In genomic region chr6:135124755-135125380, GRCm38 (mm10) we compare ENCODE assay signal across 26 mouse cellular contexts. TPM values are rescaled to one million over a fixed set of nuclear protein-coding genes. Genes with fewer than 3 reads are reported as not detected.
A peak's percentile ranks its signal among the peaks of the same experiment; 100 is the strongest.
DNase-seq lines count a peak whose midpoint lies in the region; ATAC-seq and TF ChIP-seq lines count a peak whose summit lies in the region.
"Had no signal": no experiment of that assay in that cellular context is flagged by ENCODE, and none has a peak within 500 bp of the region (broad histone marks: within the 10 kb centered on the region; RNA-seq: fewer than 3 reads in every experiment).

No protein-coding gene starts in this region.

- TF ChIP-seq EP300 in stomach, postnatal 0 days (optimal IDR thresholded peaks at IDR 0.05), result no peak

- peak; percentile 43; the same call in 1 of the 2 replicates for ATAC-seq in embryonic facial prominence, embryonic 15.5 days (ENCODE audit: insufficient number of reproducible peaks, low FRiP score, low TSS enrichment, low read depth)
- no peak for ATAC-seq in hindbrain, embryonic 11.5 days (ENCODE audit: low FRiP score)
- peak; percentile 50; the same call in 1 of the 2 replicates for ATAC-seq in common myeloid progenitor, adult 5-6 weeks (replicated peaks; ENCODE audit: low read depth, poor library complexity, severe bottlenecking)
- no peak for ATAC-seq in stomach, postnatal 0 days (ENCODE audit: low FRiP score, low TSS enrichment)
- ATAC-seq: CD4-positive, CD25-positive, alpha-beta regulatory T cell, adult 4 months; hindbrain, postnatal 0 days had no signal

- intact Hi-C loops in gastrocnemius, postnatal 14 days (cut with DNase I; ENCODE audit: low total_unique reads), result no loop called here

- no peak overlapping the region for H3K27ac ChIP-seq in embryonic facial prominence, embryonic 15.5 days (replicated peaks)
- no peak overlapping the region for H3K27ac ChIP-seq in embryonic facial prominence, embryonic 10.5 days (replicated peaks)
- no peak overlapping the region for H3K27ac ChIP-seq in hindbrain, embryonic 10.5 days
- H3K27ac ChIP-seq in hindbrain, embryonic 11.5 days (ENCODE audit: low read depth, low read length), result no peak overlapping the region
- H3K27ac ChIP-seq in stomach, postnatal 0 days (replicated peaks), result no peak overlapping the region
- H3K27ac ChIP-seq: embryonic facial prominence, embryonic 12.5 days; forebrain, embryonic 12.5 days; hindbrain, embryonic 13.5 days; hindbrain, postnatal 0 days had no signal

- no peak for TF ChIP-seq CTCF in stomach, postnatal 0 days (IDR thresholded peaks at IDR 0.05; ENCODE audit: low read depth)

- H3K4me2 ChIP-seq in embryonic facial prominence, embryonic 15.5 days (replicated peaks), result no peak overlapping the region
- no peak overlapping the region for H3K4me2 ChIP-seq in hindbrain, embryonic 11.5 days (replicated peaks; ENCODE audit: low read depth, low read length)
- H3K4me2 ChIP-seq in stomach, postnatal 0 days (replicated peaks; ENCODE audit: low read depth), result no peak overlapping the region
- H3K4me2 ChIP-seq: embryonic facial prominence, embryonic 12.5 days; forebrain, embryonic 12.5 days; heart, embryonic 12.5 days; hindbrain, embryonic 13.5 days had no signal

- DNase-seq in embryonic facial prominence, embryonic 10.5 days (ENCODE audit: low spot score), result no peak
- DNase-seq in hindbrain, embryonic 10.5 days (ENCODE audit: low spot score), result peak; percentile 24
- no peak for DNase-seq in hindbrain, embryonic 11.5 days (ENCODE audit: low spot score)
- DNase-seq in gastrocnemius, postnatal 14 days, result no peak
- no peak for DNase-seq in stomach, postnatal 0 days (ENCODE audit: low spot score)
- DNase-seq: adrenal gland, adult 8-10 months; B cell, adult 2 months; cerebellum, adult 18-20 months; cerebellum, adult 9-11 months; embryo, embryonic 11 days; gastrocnemius, postnatal 10 days; heart, postnatal 36 days; kidney, adult 11 months had no signal

- no peaks in the 10 kb centered on the region for H3K4me1 ChIP-seq in embryonic facial prominence, embryonic 15.5 days
- H3K4me1 ChIP-seq in embryonic facial prominence, embryonic 10.5 days, result 0 out of 2 replicates have a peak, but pooled peaks cover 3% of the 10 kb centered on the region
- H3K4me1 ChIP-seq in hindbrain, embryonic 10.5 days (replicated peaks), result peaks cover 4% of the 10 kb centered on the region
- no peaks in the 10 kb centered on the region for H3K4me1 ChIP-seq in hindbrain, embryonic 11.5 days (replicated peaks; ENCODE audit: control insufficient read depth, insufficient read depth, low read length)
- H3K4me1 ChIP-seq in stomach, postnatal 0 days (replicated peaks; ENCODE audit: control insufficient read depth, insufficient read depth), result no peaks in the 10 kb centered on the region
- H3K4me1 ChIP-seq: embryonic facial prominence, embryonic 12.5 days; heart, embryonic 12.5 days had no signal

- no peak overlapping the region for H3K9ac ChIP-seq in embryonic facial prominence, embryonic 15.5 days
- no peak overlapping the region for H3K9ac ChIP-seq in hindbrain, embryonic 11.5 days (ENCODE audit: low read depth, low read length)
- H3K9ac ChIP-seq in stomach, postnatal 0 days (ENCODE audit: low read length), result no peak overlapping the region
- H3K9ac ChIP-seq: embryonic facial prominence, embryonic 12.5 days; forebrain, embryonic 12.5 days; heart, embryonic 12.5 days; hindbrain, embryonic 13.5 days had no signal

- WGBS in embryonic facial prominence, embryonic 15.5 days, result 61% methylated on average over 5 of the region's 5 CpGs
- WGBS in embryonic facial prominence, embryonic 10.5 days, result 73% methylated on average over 5 of the region's 5 CpGs
- WGBS in hindbrain, embryonic 10.5 days, result 61% methylated on average over 5 of the region's 5 CpGs
- 59% methylated on average over 5 of the region's 5 CpGs for WGBS in hindbrain, embryonic 11.5 days
- 61% methylated on average over 5 of the region's 5 CpGs for WGBS in stomach, postnatal 0 days

- H3K9me3 ChIP-seq in embryonic facial prominence, embryonic 15.5 days (replicated peaks), result no peaks in the 10 kb centered on the region
- no peaks in the 10 kb centered on the region for H3K9me3 ChIP-seq in embryonic facial prominence, embryonic 10.5 days
- H3K9me3 ChIP-seq in hindbrain, embryonic 10.5 days, result no peaks in the 10 kb centered on the region
- no peaks in the 10 kb centered on the region for H3K9me3 ChIP-seq in hindbrain, embryonic 11.5 days (ENCODE audit: control insufficient read depth, low read length)
- H3K9me3 ChIP-seq in stomach, postnatal 0 days (ENCODE audit: control insufficient read depth, low read length), result no peaks in the 10 kb centered on the region
- H3K9me3 ChIP-seq: embryonic facial prominence, embryonic 12.5 days; forebrain, embryonic 12.5 days; G1E; heart, embryonic 12.5 days; hindbrain, embryonic 13.5 days had no signal

- H3K4me3 ChIP-seq in embryonic facial prominence, embryonic 15.5 days (replicated peaks), result no peak overlapping the region
- H3K4me3 ChIP-seq in embryonic facial prominence, embryonic 10.5 days, result no peak overlapping the region
- no peak overlapping the region for H3K4me3 ChIP-seq in hindbrain, embryonic 10.5 days
- H3K4me3 ChIP-seq in hindbrain, embryonic 11.5 days (ENCODE audit: low read depth, low read length), result no peak overlapping the region
- H3K4me3 ChIP-seq in stomach, postnatal 0 days (ENCODE audit: low read depth, low read length), result no peak overlapping the region
- H3K4me3 ChIP-seq: embryonic facial prominence, embryonic 12.5 days; forebrain, embryonic 12.5 days; heart, embryonic 12.5 days; hindbrain, embryonic 13.5 days had no signal

- H3K36me3 ChIP-seq in embryonic facial prominence, embryonic 15.5 days, result no peaks in the 10 kb centered on the region
- no peaks in the 10 kb centered on the region for H3K36me3 ChIP-seq in embryonic facial prominence, embryonic 10.5 days (replicated peaks)
- H3K36me3 ChIP-seq in hindbrain, embryonic 10.5 days, result no peaks in the 10 kb centered on the region
- no peaks in the 10 kb centered on the region for H3K36me3 ChIP-seq in hindbrain, embryonic 11.5 days (ENCODE audit: control insufficient read depth, insufficient read depth, low read length)
- no peaks in the 10 kb centered on the region for H3K36me3 ChIP-seq in stomach, postnatal 0 days (ENCODE audit: control insufficient read depth, insufficient read depth, low read length)
- H3K36me3 ChIP-seq: embryonic facial prominence, embryonic 12.5 days; forebrain, embryonic 12.5 days; G1E; heart, embryonic 12.5 days; hindbrain, embryonic 13.5 days had no signal

- no peaks in the 10 kb centered on the region for H3K27me3 ChIP-seq in embryonic facial prominence, embryonic 15.5 days
- H3K27me3 ChIP-seq in embryonic facial prominence, embryonic 10.5 days (replicated peaks; ENCODE audit: low read depth, poor library complexity, severe bottlenecking), result no peaks in the 10 kb centered on the region
- H3K27me3 ChIP-seq in hindbrain, embryonic 10.5 days (ENCODE audit: insufficient read depth, poor library complexity, severe bottlenecking), result no peaks in the 10 kb centered on the region
- no peaks in the 10 kb centered on the region for H3K27me3 ChIP-seq in hindbrain, embryonic 11.5 days (ENCODE audit: control insufficient read depth, insufficient read depth, low read length)
- no peaks in the 10 kb centered on the region for H3K27me3 ChIP-seq in stomach, postnatal 0 days (ENCODE audit: control insufficient read depth, insufficient read depth, low read length)
- H3K27me3 ChIP-seq: embryonic facial prominence, embryonic 12.5 days; forebrain, embryonic 12.5 days; heart, embryonic 12.5 days had no signal

RNA-seq across cellular contexts. Expression of gene Gprc5d, which starts 6.8 kb away (rescaled TPM):
- 2.8 and 7.2 TPM in 2 replicates for polyA plus RNA-seq in embryonic facial prominence, embryonic 15.5 days (2015; fragmentation: Nextera tagmentation; extraction: Ambion mirVana)
- polyA plus RNA-seq in embryonic facial prominence, embryonic 10.5 days (2016; fragmentation: Nextera tagmentation; extraction: Ambion mirVana), result not detected in 2 replicates
- not detected in 2 replicates for polyA plus RNA-seq in hindbrain, embryonic 10.5 days (2016; fragmentation: Nextera tagmentation; extraction: Ambion mirVana)
- polyA plus RNA-seq in hindbrain, embryonic 11.5 days (2014; fragmentation: Nextera tagmentation; extraction: Ambion mirVana), result not detected in 2 replicates
- total RNA-seq in common myeloid progenitor, adult 5-6 weeks (2017), result not detected in 2 replicates
- not detected for total RNA-seq in gastrocnemius, postnatal 14 days (2021)
- 0.07 TPM in 1 of 2 replicates, not detected in the other for polyA plus RNA-seq in stomach, postnatal 0 days (2015; fragmentation: Nextera tagmentation; extraction: Ambion mirVana)
- total RNA-seq: adrenal gland, adult 8-10 months; adrenal gland, postnatal 4 days; G1E; gastrocnemius, postnatal 10 days; heart, adult 8-10 months; heart, postnatal 36 days; hindbrain, postnatal 0 days had no signal
- polyA plus RNA-seq: CD4-positive, CD25-positive, alpha-beta regulatory T cell, adult 4 months; embryonic facial prominence, embryonic 12.5 days; forebrain, embryonic 12.5 days; G1E; heart, embryonic 12.5 days; heart, embryonic 16.5 days; hindbrain, embryonic 13.5 days; hindbrain, postnatal 0 days; intestine, embryonic 14.5 days had no signal

RNA-seq across cellular contexts. Expression of gene Gprc5a, which starts 59.4 kb away (rescaled TPM):
- polyA plus RNA-seq in embryonic facial prominence, embryonic 15.5 days (2015; fragmentation: Nextera tagmentation; extraction: Ambion mirVana), result 6.8 and 8.3 TPM in 2 replicates
- polyA plus RNA-seq in embryonic facial prominence, embryonic 10.5 days (2016; fragmentation: Nextera tagmentation; extraction: Ambion mirVana), result 2.5 and 2.8 TPM in 2 replicates
- 3.2 and 3.5 TPM in 2 replicates for polyA plus RNA-seq in hindbrain, embryonic 10.5 days (2016; fragmentation: Nextera tagmentation; extraction: Ambion mirVana)
- 2.3 and 3.7 TPM in 2 replicates for polyA plus RNA-seq in hindbrain, embryonic 11.5 days (2014; fragmentation: Nextera tagmentation; extraction: Ambion mirVana)
- 0.15 and 0.69 TPM in 2 replicates for total RNA-seq in common myeloid progenitor, adult 5-6 weeks (2017)
- under 1 TPM; 0.41 to 0.66 TPM for total RNA-seq in gastrocnemius, postnatal 14 days (2021)
- polyA plus RNA-seq in stomach, postnatal 0 days (2015; fragmentation: Nextera tagmentation; extraction: Ambion mirVana), result 9.8 and 13.5 TPM in 2 replicates
- total RNA-seq: G1E had no signal
- polyA plus RNA-seq: G1E had no signal

Comparison
In these comparisons a context has a peak if more than half of its experiments do, and no peak if none do; other contexts are left out.
1. ATAC-seq: peak in embryonic facial prominence, embryonic 15.5 days (single experiment) and common myeloid progenitor, adult 5-6 weeks (single experiment); none in hindbrain, embryonic 11.5 days (single experiment) and stomach, postnatal 0 days (single experiment).